Mouse (Mus musculus) hindbrain, embryonic 11.5 days (tissue): ENCODE results near the gene Tmem158. TPM values are rescaled to one million over a fixed set of nuclear protein-coding genes. Genes with fewer than 3 reads are reported as not detected.
A peak's percentile ranks its signal among the peaks of the same experiment; 100 is the strongest.

Experiments
- ATAC-seq: fragments of 200-750 bp; cut with Nextera tagmentation; 2 replicates; pipeline ENCODE4 v1.8.0; 2017; ENCODE audit warnings: mild to moderate bottlenecking, moderate TSS enrichment, moderate library complexity; ENCODE audit not compliant: low FRiP score
- DNase-seq: peaks from one replicate; pipeline ENCODE4 v3.0.0-alpha.2; 2015; ENCODE audit warnings: low spot score
- H3K27ac ChIP-seq: fragments of 300-500 bp; sonication (generic); 2 replicates; pipeline ENCODE4 v1.5.1; 2014; ENCODE audit warnings: mild to moderate bottlenecking, low read depth, low read length
- H3K27me3 ChIP-seq: fragments of 300-500 bp; sonication (generic); 2 replicates; pipeline ENCODE4 v1.6.1; 2014; ENCODE audit warnings: mild to moderate bottlenecking, low read length, moderate library complexity, mixed read lengths; ENCODE audit not compliant: control insufficient read depth, insufficient read depth
- H3K36me3 ChIP-seq: fragments of 300-500 bp; sonication (generic); 2 replicates; pipeline ENCODE4 v1.6.1; 2014; ENCODE audit warnings: mild to moderate bottlenecking, low read length, moderate library complexity, mixed read lengths; ENCODE audit not compliant: control insufficient read depth, insufficient read depth
- H3K4me1 ChIP-seq: fragments of 300-500 bp; sonication (generic); replicated peaks from 2 replicates; pipeline ENCODE4 v1.6.1; 2014; ENCODE audit warnings: low read length, mixed read lengths; ENCODE audit not compliant: control insufficient read depth, insufficient read depth
- H3K4me2 ChIP-seq: fragments of 300-500 bp; sonication (generic); replicated peaks from 2 replicates; pipeline ENCODE4 v1.6.1; 2014; ENCODE audit warnings: mild to moderate bottlenecking, low read depth, low read length
- H3K4me3 ChIP-seq: fragments of 300-500 bp; sonication (generic); 2 replicates; pipeline ENCODE4 v1.5.1; 2014; ENCODE audit warnings: low read depth, low read length
- H3K9ac ChIP-seq: fragments of 300-500 bp; sonication (generic); 2 replicates; pipeline ENCODE4 v1.6.1; 2014; ENCODE audit warnings: low read depth, low read length
- H3K9me3 ChIP-seq: fragments of 300-500 bp; sonication (generic); 2 replicates; pipeline ENCODE4 v1.6.1; 2016; ENCODE audit warnings: low read length; ENCODE audit not compliant: control insufficient read depth
- WGBS: fragments of 180-500 bp; shearing (Covaris S2); extraction: QIAGEN DNeasy Blood & Tissue Kit; methylation state at CpG from one replicate; pipeline ENCODE4 v1.1.7; 2014; 5-methylcytosine and 5-hydroxymethylcytosine counted together
- polyA plus RNA-seq: library from polyadenylated mRNA; unstranded; fragments of >200 nt; fragmentation: Nextera tagmentation; extraction: Ambion mirVana; gene quantifications from 2 replicates; pipeline ENCODE4 v1.2.1, GENCODE M21; 2014

Gene Tmem158
- polyA plus RNA-seq, 1 experiment from 2014 or later: 3.6 TPM

DNA sequence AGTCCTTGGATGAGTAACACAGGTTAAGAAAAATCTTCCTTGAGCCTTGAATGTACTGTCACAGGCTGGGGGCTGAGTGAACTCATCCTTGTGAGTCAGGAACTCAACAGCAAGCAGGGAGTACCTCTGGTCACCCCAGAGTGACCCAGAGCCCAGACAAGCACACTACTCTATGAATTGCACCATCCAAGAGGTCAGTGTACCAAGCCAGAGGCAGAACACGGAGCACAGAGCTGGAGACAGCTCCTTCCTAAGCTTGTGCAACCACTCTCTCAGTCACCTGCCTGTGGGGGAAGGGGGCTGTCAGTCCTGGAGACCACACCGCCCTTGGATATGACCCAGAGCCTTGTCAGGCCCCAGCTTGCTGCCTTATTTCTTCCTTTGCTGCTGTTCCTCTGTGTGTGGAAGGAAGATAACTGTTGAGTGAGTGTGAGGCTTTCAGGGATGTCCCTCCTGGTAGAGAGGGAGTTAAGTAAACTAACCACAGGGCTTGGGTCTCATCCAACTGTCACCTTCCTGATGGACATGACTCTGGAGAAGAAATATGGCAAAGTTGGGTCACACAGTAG lies 35.6 kb downstream of the Tmem158 start:
- Histone ChIP-seq H3K4me2 (no peak overlapping the region), H3K4me1 (no peaks in the 10 kb centered on the region), H3K36me3 (no peaks in the 10 kb centered on the region), H3K27me3 (no peaks in the 10 kb centered on the region), H3K9me3 (no peaks in the 10 kb centered on the region), H3K4me3 (no peak overlapping the region), H3K9ac (no peak overlapping the region), H3K27ac (no peak overlapping the region)
- WGBS: 60% methylated on average over 2 of the region's 2 CpGs
- ATAC-seq (no peak), DNase-seq (no peak)

DNA sequence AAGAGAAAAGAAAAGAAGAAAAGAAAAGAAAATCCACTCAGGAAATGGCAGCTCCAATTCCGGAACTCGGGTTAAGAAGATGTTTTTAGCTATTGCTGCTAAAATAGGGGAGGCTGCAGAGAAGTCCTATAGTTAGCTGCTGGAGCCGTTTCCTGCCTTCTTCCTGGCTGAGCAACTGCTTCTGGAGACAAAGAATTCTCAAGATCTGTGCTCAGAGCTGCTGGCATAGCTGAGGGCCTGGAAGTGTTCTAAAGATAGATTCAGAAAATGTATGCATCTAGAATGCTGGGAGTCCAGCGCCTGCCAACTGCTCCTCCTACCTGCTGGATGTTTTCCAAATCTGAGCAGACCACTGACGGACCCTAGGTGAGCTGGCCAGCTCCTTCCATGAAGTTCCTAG lies 40.7 kb downstream of the Tmem158 start:
- Histone ChIP-seq H3K9me3 (no peaks in the 10 kb centered on the region), H3K9ac (no peak overlapping the region), H3K4me3 (no peak overlapping the region), H3K4me1 (no peaks in the 10 kb centered on the region), H3K27ac (no peak overlapping the region), H3K4me2 (no peak overlapping the region), H3K27me3 (peaks cover 15% of the 10 kb centered on the region), H3K36me3 (no peaks in the 10 kb centered on the region)
- WGBS: 80% methylated on average over 5 of the region's 5 CpGs
- ATAC-seq (no peak), DNase-seq (no peak)

DNA sequence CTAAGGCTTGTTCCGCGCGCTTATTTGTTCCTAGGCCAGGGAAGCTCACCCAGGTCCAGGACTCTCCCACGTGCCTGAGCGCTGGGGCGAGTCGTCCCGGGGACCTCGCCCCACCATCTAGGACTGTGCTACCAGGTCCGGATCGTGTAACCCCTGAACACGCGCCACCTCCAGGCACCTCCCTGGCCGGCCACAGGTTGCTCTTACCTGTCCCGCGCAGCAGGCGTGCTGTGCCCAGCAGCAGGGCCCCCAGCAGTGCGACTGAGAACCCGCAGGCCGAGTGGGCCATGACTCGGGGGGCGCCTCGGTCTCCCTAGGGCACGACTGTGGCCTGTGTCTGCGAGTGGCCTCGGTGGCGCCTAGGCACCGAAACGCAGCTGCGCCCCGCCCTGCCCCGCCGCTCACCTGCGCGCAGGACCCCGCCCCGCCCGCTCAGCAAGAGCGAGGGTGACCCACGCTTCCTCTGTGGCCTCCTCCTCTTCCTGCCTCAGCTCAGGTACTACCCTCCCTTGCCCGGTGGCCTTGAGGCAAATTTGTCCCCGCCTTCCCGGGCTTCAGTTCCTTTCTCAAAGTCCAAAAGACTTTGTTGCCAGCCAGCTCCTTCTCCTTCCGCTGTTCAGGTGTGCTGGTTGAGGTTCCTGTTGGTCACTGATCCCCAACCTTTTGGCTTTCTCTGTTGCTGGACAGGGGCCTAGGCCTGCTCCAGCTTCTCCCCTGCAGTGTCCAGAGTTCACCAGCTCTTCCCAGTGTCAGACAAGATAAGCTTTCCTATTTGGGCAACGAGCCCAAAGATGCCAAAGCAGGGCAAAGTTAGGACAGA lies 44.7 kb downstream of the Tmem158 start, which contains the start of gene Cdcp1:
TSS of gene Cdcp1 (minus strand) at position 418 of the 820 bp plus-strand sequence.
- WGBS: 7% methylated on average over 45 of the region's 45 CpGs
- no peaks in the 10 kb centered on the region for H3K36me3 ChIP-seq
- peak within 1 kb of the TSS; percentile 18; the same call in 1 of the 2 replicates for H3K4me3 ChIP-seq
- H3K27me3 ChIP-seq: peaks cover 15% of the 10 kb centered on the region
- no peaks in the 10 kb centered on the region for H3K4me1 ChIP-seq
- ATAC-seq (no peak), DNase-seq (peak; percentile 11)
- H3K9ac ChIP-seq: no peak within 1 kb of the TSS
- H3K4me2 ChIP-seq: peak within 1 kb of the TSS; percentile 35
- no peak within 1 kb of the TSS for H3K27ac ChIP-seq
- no peaks in the 10 kb centered on the region for H3K9me3 ChIP-seq

DNA sequence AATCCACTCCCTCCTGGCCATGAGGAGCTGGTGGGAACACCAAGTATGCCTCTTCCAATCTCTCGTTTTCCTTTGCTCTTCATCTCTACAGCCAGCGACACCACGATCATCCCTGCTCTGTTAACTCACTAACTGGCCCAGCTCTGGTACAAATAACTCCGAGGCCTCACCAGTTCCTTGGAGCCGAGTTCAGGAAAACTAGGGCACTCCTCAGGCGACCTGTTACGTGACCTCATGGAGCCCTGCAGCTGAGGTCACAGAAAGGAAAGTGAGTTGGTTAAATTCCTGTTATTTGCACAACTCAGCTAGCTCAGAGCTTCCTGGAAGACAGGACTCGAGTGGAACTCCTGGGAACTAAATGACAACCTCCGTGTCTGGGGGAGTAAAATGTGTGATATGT lies 47.2 kb downstream of the Tmem158 start:
- no peaks in the 10 kb centered on the region for H3K36me3 ChIP-seq
- no peak overlapping the region for H3K4me2 ChIP-seq
- 72% methylated on average over 9 of the region's 9 CpGs for WGBS
- peaks cover 15% of the 10 kb centered on the region for H3K27me3 ChIP-seq
- no peak overlapping the region for H3K27ac ChIP-seq
- H3K9me3 ChIP-seq: no peaks in the 10 kb centered on the region
- ATAC-seq (no peak), DNase-seq (no peak)
- no peak overlapping the region for H3K9ac ChIP-seq
- no peaks in the 10 kb centered on the region for H3K4me1 ChIP-seq
- no peak overlapping the region for H3K4me3 ChIP-seq

Other genes with a start within 250 kb of the Tmem158 start
- gene Tmem42, start 239.4 kb downstream of the Tmem158 start, polyA plus RNA-seq: 19.5 and 19.6 TPM in 2 replicates
- 0.37 and 0.42 TPM in 2 replicates for gene Tgm4, start 226.0 kb downstream of the Tmem158 start, polyA plus RNA-seq
- 55.8 and 62.5 TPM in 2 replicates for gene Zdhhc3, start 147.6 kb downstream of the Tmem158 start, polyA plus RNA-seq
- 104 and 106 TPM in 2 replicates for gene Exosc7, start 147.5 kb downstream of the Tmem158 start, polyA plus RNA-seq
- gene Clec3b, start 109.8 kb downstream of the Tmem158 start, polyA plus RNA-seq: not detected in 2 replicates
- 0.66 and 1.2 TPM in 2 replicates for gene Cdcp1, start 44.7 kb downstream of the Tmem158 start, polyA plus RNA-seq
- 849 and 1,244 TPM in 2 replicates for gene Lars2, start 106.2 kb upstream of the Tmem158 start, polyA plus RNA-seq
- 37.5 and 40.0 TPM in 2 replicates for gene Limd1, start 217.9 kb upstream of the Tmem158 start, polyA plus RNA-seq